Mouse (Mus musculus): Measurements from ENCODE around the gene Olfr449.
A peak's percentile ranks its signal among the peaks of the same experiment; 100 is the strongest.

Gene Olfr449

GRCm38 (mm10) chr6:42834084-42834483, at the start of gene Olfr449:
Gene Olfr449 (plus strand): TSS chr6:42834384.
- DNase-seq: no peak

DNA sequence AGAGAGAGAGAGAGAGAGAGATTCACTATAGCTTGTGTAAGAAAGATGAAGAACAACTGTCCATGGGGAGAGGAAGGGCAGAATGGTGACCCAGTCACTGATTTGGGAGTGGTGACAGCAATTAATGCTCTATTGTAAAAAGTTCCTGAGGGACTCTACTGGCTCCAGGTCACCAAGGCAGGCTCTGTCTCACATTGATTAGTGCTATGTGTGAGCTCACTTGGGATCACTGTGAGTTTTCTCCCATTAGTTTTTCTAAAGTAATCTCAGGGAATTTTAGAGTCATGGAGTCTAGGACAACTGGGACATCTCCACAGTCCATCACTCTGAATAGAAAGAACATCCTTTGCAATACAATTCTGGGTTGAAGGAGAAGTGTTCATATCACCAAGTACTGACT, 49.4 kb upstream of the Olfr449 start, which contains the start of gene Olfr452:
Gene Olfr452, plus strand, starts transcription at position 301 of the 400 bp plus-strand sequence.
- DNase-seq: no peak

DNA sequence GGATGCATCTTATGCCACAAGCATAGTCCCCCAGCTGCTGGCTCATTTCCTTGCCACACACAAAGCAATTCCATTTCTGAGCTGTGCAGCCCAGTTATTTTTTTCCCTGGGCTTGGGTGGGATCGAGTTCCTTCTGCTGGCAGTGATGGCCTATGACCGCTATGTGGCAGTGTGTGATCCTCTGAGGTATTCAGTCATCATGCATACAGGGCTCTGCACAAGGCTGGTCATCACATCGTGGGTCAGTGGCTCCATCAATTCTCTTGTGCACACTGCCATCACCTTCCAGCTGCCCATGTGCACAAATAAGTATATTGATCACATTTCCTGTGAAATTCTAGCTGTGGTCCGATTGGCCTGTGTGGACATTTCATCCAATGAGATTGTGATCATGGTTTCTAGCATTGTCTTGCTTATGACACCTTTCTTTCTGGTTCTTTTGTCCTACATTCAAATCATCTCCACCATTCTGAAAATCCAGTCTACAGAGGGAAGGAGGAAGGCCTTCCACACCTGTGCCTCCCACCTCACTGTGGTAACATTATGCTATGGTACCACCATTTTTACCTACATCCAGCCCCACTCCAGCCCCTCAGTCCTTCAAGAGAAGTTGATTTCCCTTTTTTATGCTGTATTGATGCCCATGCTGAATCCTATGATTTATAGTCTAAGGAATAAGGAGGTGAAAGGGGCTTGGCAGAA, 43.8 kb upstream of the Olfr449 start:
- DNase-seq: no peak

DNA sequence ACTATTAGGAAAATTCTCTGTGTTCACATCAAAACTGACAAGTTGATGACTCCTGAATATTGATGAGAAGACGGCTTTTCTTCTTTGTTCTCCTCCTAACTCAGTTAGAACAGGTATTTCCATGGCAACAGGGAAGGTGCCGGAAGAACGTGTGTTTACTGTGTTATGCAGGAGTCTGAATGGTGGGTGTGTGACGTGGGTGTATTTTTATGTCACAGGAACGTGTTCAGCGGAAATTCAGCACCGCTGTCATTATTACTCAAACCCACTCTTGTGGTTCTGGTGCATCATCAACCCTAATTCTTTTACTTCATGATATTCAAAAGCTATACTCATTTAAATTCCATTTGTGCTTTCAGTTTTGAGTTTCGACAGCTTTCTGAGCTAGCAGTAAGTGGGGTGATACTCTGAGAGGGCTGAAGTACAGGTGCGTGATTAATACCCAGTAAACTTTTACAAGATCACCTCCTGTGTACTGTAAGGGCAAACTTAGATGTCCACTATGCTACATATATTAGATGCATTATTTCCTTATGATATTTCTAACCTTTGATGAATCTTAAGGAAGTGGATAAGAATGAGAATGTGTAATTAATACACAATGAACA, 43.1 kb upstream of the Olfr449 start:
- no peak for DNase-seq

DNA sequence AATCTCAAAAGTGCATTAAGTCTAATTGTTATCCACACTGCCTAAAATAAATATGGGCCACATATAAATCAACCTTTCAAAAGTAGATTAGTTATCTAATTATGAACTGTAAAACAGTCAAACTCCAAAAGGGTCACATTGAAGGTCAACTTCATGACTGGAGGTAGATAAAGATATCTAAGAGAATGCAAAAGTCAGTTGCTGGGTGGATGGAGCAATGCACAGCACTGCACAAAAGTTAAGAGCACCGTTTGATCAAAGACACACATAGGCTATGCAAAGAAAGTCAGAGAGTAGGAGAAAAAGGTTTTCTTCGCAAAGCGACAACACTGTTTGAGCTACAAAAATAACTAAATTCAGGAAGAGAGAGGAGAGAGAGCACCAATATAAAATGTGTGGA, 39.2 kb upstream of the Olfr449 start:
- no peak for DNase-seq

GRCm38 (mm10) chr6:42811639-42812038, 22.5 kb upstream of the Olfr449 start, which contains the start of gene Olfr450:
Gene Olfr450 (plus strand): TSS chr6:42811939.
- DNase-seq: no peak

GRCm38 (mm10) chr6:42860222-42860819, 26.1 kb downstream of the Olfr449 start:
- DNase-seq: peak; percentile 46

DNA sequence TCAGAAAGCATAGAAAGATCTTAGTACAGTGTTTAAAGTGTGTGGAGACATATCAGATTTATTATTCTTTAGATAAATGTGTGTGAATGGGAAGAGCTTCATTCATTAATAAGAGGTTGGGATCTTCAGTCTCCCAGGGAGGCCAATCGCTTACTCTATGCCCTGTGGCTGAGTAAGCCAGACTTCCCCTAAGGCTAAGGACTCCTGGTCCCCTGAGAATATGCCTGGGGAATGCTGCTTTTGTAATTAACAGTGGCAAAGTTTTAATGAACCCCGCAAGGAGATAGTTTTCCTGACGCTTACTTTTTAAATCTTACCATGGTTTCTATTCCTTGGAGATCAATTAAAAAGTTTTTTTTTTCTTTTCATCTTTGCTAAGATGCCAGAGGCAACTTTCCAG, 35.5 kb downstream of the Olfr449 start:
- no peak for DNase-seq

DNA sequence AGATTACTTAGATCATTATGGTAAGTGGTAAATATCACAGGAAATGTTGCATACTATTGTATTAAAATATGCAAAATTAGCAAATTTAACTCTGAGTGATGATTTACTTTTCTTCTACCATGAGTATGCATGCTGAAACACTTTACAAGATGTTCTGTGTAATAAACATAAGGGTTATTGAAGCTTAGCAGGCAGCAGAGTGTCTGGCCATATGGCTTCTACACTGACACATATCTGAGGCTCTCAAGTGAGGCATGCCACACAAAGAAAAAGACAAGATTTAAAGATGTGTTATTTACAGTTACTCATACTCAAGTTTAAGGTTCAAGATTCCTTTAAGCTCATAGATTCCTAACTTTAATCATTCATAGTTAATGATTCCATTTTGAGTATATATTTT, 42.1 kb downstream of the Olfr449 start:
- DNase-seq: no peak

Data from kidney, postnatal 10 days (tissue).